Mouse (Mus musculus): Measurements from ENCODE around the gene Gadd45g. TPM values are rescaled to one million over a fixed set of nuclear protein-coding genes. Genes with fewer than 3 reads are reported as not detected.
"Not testable (repeated sequence)": the region's sequence is repeated elsewhere in the genome, so short reads cannot be mapped to it uniquely, and the experiment has no call there.

Gene Gadd45g
- polyA plus RNA-seq, 1 experiment from 2014 or later: 132 TPM

DNA sequence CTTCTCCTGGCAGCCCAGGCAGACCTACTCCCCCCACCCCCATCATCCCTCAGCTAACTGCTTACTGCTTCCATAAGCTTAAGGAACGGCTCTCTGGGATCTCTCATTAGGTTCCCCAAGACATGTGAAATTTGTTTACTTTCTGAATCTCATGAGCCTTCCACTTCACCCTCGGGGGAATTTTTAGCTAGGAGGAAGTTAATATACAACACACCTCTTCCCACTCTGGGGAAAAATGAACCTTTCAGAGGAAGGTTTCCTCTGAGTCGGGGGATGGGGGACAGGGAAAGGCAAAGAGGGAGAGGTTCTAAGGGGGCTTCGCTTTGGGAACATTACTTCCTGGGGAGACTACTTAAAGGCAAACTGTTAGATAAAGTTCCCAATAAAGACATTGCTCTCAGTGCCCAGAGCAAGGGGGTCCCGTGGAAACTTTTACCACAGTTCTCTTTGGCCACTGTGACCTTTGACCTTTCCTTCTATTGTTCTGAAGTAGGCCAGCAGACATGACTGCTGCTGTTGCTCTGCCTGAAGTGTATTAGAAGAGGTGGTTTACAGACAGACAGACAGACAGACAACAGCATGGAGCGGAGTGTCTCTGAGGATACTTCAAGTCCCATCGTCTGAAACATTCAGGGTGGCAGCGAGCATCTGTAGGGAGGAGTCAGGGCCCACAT is 22.5 kb upstream of the Gadd45g start:
- Histone ChIP-seq H3K36me3 (ENCODE audit: control insufficient read depth, insufficient read depth, low read length) (no peaks in the 10 kb centered on the region), H3K4me2 (ENCODE audit: low read length) (no peak overlapping the region), H3K4me3 (ENCODE audit: low read depth, low read length) (no peak overlapping the region), H3K9me3 (replicated peaks; ENCODE audit: control insufficient read depth, low read length) (no peaks in the 10 kb centered on the region), H3K27ac (ENCODE audit: low read depth, low read length) (no peak overlapping the region), H3K27me3 (replicated peaks; ENCODE audit: control insufficient read depth, insufficient read depth, low read length) (no peaks in the 10 kb centered on the region), H3K9ac (ENCODE audit: low read length) (no peak overlapping the region), H3K4me1 (ENCODE audit: control insufficient read depth, insufficient read depth, low read length) (no peaks in the 10 kb centered on the region)
- 52% methylated on average over 8 of the region's 8 CpGs for WGBS
- no peak for DNase-seq (ENCODE audit: low spot score)
- ATAC-seq: no peak

DNA sequence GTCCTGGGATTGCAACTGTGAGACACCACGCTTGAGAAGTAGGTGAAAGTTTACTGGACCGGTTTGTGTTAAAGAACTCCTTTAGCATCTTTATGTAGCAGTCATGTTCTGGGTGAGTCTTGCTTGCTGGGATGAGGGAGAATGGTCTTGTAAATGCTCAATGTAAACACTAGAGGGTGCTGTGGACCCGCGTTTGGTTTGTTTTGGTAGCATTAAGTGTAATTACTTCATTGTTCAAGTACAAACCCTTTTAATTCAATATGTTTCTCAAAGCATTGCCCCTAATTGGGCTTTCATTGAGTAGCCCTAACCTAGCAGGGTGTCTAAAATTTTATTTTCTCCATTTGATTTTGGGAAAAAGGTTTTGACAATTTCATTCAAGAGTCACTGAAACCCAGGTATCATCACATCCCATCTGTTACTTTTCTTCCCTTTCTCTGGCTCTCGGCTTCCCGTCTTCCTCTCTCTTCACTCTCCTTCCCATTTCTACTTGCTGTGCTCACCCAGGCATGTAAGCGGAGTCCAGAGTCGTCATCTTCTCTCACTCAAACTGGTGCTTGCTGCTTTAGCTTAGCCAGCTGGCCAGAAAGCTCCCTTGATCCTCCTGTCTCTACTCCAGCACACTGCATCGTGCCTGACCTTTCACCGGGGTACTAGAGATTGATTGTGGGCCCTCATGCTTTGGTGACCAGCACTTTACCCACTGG is 15.6 kb upstream of the Gadd45g start:
- Histone ChIP-seq H3K27me3 (replicated peaks; ENCODE audit: control insufficient read depth, insufficient read depth, low read length) (no peaks in the 10 kb centered on the region), H3K4me3 (ENCODE audit: low read depth, low read length) (no peak overlapping the region), H3K27ac (ENCODE audit: low read depth, low read length) (no peak overlapping the region), H3K4me2 (ENCODE audit: low read length) (no peak overlapping the region), H3K9ac (ENCODE audit: low read length) (no peak overlapping the region), H3K9me3 (replicated peaks; ENCODE audit: control insufficient read depth, low read length) (no peaks in the 10 kb centered on the region), H3K4me1 (ENCODE audit: control insufficient read depth, insufficient read depth, low read length) (no peaks in the 10 kb centered on the region), H3K36me3 (ENCODE audit: control insufficient read depth, insufficient read depth, low read length) (no peaks in the 10 kb centered on the region)
- WGBS: 22% methylated on average over 10 of the region's 10 CpGs
- ATAC-seq (0 out of 2 replicates have a peak, but pooled peaks have one; percentile 23), DNase-seq (ENCODE audit: low spot score) (peak; percentile 72)

DNA sequence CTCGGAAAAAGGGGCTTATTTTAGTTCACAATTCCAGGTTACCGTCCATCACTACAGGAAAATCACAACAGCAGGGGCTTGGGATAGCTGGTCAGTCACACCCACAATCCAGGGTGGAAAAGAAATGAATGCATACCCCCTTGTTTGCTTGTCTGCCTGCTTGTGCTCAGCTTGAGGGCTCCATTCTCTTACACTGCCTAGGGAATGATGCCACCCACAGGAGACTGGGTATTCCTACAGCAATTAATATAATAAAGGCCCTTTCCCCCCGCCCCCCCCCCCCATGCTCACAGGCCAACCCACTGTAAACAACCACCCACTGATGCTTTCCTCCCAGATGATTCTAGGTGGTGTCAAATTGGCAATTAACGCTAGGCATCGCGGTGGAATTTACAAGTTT is 14.0 kb upstream of the Gadd45g start:
- DNase-seq (ENCODE audit: low spot score) (no peak), ATAC-seq (no peak)
- no peak overlapping the region for H3K27ac ChIP-seq (ENCODE audit: low read depth, low read length)
- no peak overlapping the region for H3K4me2 ChIP-seq (ENCODE audit: low read length)
- 89% methylated on average over 6 of the region's 6 CpGs for WGBS
- H3K27me3 ChIP-seq (replicated peaks; ENCODE audit: control insufficient read depth, insufficient read depth, low read length): no peaks in the 10 kb centered on the region
- H3K4me3 ChIP-seq (ENCODE audit: low read depth, low read length): no peak overlapping the region
- H3K36me3 ChIP-seq (ENCODE audit: control insufficient read depth, insufficient read depth, low read length): no peaks in the 10 kb centered on the region
- no peaks in the 10 kb centered on the region for H3K9me3 ChIP-seq (replicated peaks; ENCODE audit: control insufficient read depth, low read length)
- no peaks in the 10 kb centered on the region for H3K4me1 ChIP-seq (ENCODE audit: control insufficient read depth, insufficient read depth, low read length)
- no peak overlapping the region for H3K9ac ChIP-seq (ENCODE audit: low read length)

DNA sequence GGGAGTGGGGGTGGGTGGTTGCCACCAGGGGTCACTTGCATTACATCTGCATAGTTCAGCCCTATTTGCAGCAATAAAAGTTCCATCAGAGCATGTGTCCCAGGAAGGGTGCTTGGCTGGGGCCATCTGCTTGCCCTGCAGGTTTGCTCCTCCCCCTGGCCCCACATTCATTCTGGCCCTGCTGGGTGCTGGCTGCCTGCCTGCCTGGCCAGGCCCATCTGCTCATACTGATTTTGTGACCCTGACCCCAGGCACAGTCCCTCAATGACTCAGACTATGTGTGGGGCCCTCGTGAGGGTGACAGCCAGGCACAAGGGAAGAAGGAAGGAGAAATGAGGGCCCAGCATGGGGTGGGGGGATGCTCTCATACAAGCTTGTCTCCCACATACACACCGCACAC is 12.9 kb upstream of the Gadd45g start:
- ATAC-seq (no peak), DNase-seq (ENCODE audit: low spot score) (no peak)
- Histone ChIP-seq H3K4me3 (ENCODE audit: low read depth, low read length) (no peak overlapping the region), H3K27ac (ENCODE audit: low read depth, low read length) (no peak overlapping the region), H3K9ac (ENCODE audit: low read length) (no peak overlapping the region), H3K27me3 (replicated peaks; ENCODE audit: control insufficient read depth, insufficient read depth, low read length) (no peaks in the 10 kb centered on the region), H3K9me3 (replicated peaks; ENCODE audit: control insufficient read depth, low read length) (no peaks in the 10 kb centered on the region), H3K36me3 (ENCODE audit: control insufficient read depth, insufficient read depth, low read length) (no peaks in the 10 kb centered on the region), H3K4me2 (ENCODE audit: low read length) (no peak overlapping the region), H3K4me1 (ENCODE audit: control insufficient read depth, insufficient read depth, low read length) (no peaks in the 10 kb centered on the region)
- WGBS: 61% methylated on average over 2 of the region's 2 CpGs

DNA sequence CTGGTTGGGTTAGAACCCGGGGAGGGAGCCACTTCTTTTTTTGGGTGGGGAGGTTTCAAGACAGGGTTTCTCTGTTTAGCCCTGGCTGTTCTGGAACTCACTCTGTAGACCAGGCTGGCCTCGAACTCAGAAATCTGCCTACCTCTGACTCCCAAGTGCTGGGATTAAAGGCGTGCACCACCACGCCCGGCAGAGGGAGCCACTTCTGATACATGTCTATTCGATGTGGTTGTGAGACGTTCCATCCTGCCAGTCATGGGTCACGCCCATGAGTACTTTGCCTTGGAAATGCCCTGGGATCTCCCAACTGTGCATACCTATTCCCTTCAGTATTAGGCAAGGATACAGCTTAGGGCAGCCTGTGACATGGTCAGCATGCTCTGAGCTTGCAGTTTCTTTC is 12.5 kb upstream of the Gadd45g start:
- ATAC-seq; H3K27ac ChIP-seq (ENCODE audit: low read depth, low read length); H3K4me2 ChIP-seq (ENCODE audit: low read length); H3K36me3 ChIP-seq (ENCODE audit: control insufficient read depth, insufficient read depth, low read length); DNase-seq (ENCODE audit: low spot score); H3K9ac ChIP-seq (ENCODE audit: low read length); H3K27me3 ChIP-seq (replicated peaks; ENCODE audit: control insufficient read depth, insufficient read depth, low read length); H3K4me3 ChIP-seq (ENCODE audit: low read depth, low read length); H3K9me3 ChIP-seq (replicated peaks; ENCODE audit: control insufficient read depth, low read length); H3K4me1 ChIP-seq (ENCODE audit: control insufficient read depth, insufficient read depth, low read length): not testable (repeated sequence)
- 75% methylated on average over 8 of the region's 8 CpGs for WGBS

DNA sequence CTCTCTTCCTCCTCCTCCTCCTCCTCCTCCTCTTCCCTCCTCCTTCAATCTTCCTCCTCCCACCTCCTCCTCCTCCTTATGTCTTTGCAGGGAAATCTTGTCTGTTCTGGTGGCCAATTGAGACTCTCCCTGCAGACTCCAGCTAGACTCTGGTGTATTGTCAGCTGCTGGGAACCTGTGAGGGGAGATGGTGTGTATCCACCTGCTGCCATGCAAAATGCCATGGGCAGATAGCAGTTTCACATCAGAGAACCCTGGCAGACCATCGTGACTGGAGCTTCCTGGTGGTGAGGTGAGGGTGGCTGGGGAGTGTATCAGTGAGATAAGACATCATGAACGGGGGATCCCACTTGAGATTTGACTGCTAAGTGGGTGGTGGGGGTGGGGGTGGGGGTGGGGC is 12.0 kb upstream of the Gadd45g start:
- Histone ChIP-seq H3K4me2 (ENCODE audit: low read length) (no peak overlapping the region), H3K4me3 (ENCODE audit: low read depth, low read length) (no peak overlapping the region), H3K36me3 (ENCODE audit: control insufficient read depth, insufficient read depth, low read length) (no peaks in the 10 kb centered on the region), H3K9me3 (replicated peaks; ENCODE audit: control insufficient read depth, low read length) (no peaks in the 10 kb centered on the region), H3K4me1 (ENCODE audit: control insufficient read depth, insufficient read depth, low read length) (no peaks in the 10 kb centered on the region), H3K27ac (ENCODE audit: low read depth, low read length) (no peak overlapping the region), H3K27me3 (replicated peaks; ENCODE audit: control insufficient read depth, insufficient read depth, low read length) (0 out of 2 replicates have a peak, but pooled peaks cover 4% of the 10 kb centered on the region), H3K9ac (ENCODE audit: low read length) (no peak overlapping the region)
- DNase-seq (ENCODE audit: low spot score): no peak
- 70% methylated on average over 2 of the region's 2 CpGs for WGBS
- ATAC-seq: no peak

DNA sequence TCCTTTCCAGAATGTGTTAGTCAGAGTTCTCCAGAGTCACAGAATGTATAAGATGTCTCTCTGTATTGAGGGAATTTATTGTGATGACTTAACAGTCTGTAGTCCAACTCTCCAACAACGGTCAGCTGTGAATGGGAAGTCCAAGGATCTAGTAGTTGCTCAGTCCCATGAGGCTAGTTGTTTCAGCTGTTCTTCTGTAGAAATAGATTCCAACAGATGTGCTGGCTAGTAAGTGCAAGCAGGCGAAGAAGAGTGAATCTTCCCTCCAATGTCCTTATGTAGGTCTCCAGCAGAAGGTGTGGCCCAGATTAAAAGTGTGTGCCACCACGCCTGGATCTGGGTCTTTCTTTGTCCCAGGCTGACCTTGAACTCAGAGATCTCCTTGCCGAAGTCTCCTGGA is 11.3 kb upstream of the Gadd45g start:
- not testable (repeated sequence) for H3K27me3 ChIP-seq (replicated peaks; ENCODE audit: control insufficient read depth, insufficient read depth, low read length)
- 79% methylated on average over 4 of the region's 4 CpGs for WGBS

DNA sequence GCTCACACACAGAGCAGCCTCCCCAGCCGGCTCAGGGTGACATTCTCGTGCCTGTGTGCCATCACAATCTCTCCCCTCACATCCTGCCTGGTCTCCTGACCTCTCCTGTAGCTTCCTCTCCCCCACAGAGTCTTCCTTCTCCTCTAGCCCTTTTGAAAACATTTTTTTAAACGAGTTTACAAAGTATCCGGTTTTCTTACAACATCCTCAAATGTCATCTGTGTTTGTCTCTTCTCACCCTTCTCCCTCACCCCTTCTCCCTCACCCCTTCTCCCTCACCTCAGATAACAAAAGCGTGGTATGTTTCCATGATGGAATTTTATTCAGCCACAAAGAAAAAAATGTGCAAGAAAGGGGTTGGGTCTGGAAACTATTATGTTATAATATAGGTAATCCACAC is 9.1 kb upstream of the Gadd45g start:
- Histone ChIP-seq H3K36me3 (ENCODE audit: control insufficient read depth, insufficient read depth, low read length) (no peaks in the 10 kb centered on the region), H3K4me1 (ENCODE audit: control insufficient read depth, insufficient read depth, low read length) (peaks cover 11% of the 10 kb centered on the region; the same call in 1 of the 2 replicates), H3K4me3 (ENCODE audit: low read depth, low read length) (no peak overlapping the region), H3K9ac (ENCODE audit: low read length) (no peak overlapping the region), H3K4me2 (ENCODE audit: low read length) (no peak overlapping the region), H3K27me3 (replicated peaks; ENCODE audit: control insufficient read depth, insufficient read depth, low read length) (peaks cover 12% of the 10 kb centered on the region), H3K9me3 (replicated peaks; ENCODE audit: control insufficient read depth, low read length) (no peaks in the 10 kb centered on the region), H3K27ac (ENCODE audit: low read depth, low read length) (no peak overlapping the region)
- DNase-seq (ENCODE audit: low spot score): no peak
- WGBS: 56% methylated on average over 5 of the region's 5 CpGs
- no peak for ATAC-seq

More for the DNA sequence above, 11.3 kb upstream of the Gadd45g start:
- not testable (repeated sequence) for H3K4me1 ChIP-seq (ENCODE audit: control insufficient read depth, insufficient read depth, low read length); H3K9me3 ChIP-seq (replicated peaks; ENCODE audit: control insufficient read depth, low read length); ATAC-seq; H3K4me2 ChIP-seq (ENCODE audit: low read length); H3K27ac ChIP-seq (ENCODE audit: low read depth, low read length); DNase-seq (ENCODE audit: low spot score); H3K36me3 ChIP-seq (ENCODE audit: control insufficient read depth, insufficient read depth, low read length); H3K9ac ChIP-seq (ENCODE audit: low read length); H3K4me3 ChIP-seq (ENCODE audit: low read depth, low read length)
